Mouse (Mus musculus) limb, embryonic 12.5 days (tissue): ENCODE results near the gene Pole2. TPM values are rescaled to one million over a fixed set of nuclear protein-coding genes. Genes with fewer than 3 reads are reported as not detected.

Experiments
- ATAC-seq: fragments of 200-750 bp; cut with Nextera tagmentation; 2 replicates; pipeline ENCODE4 v1.8.0; 2017; ENCODE audit warnings: low read depth, moderate TSS enrichment; ENCODE audit not compliant: insufficient number of reproducible peaks, insufficient read depth, low FRiP score, low TSS enrichment
- H3K27ac ChIP-seq: fragments of 300-500 bp; sonication (generic); 2 replicates; pipeline ENCODE4 v1.5.1; 2016; ENCODE audit warnings: mild to moderate bottlenecking, moderate library complexity
- H3K27me3 ChIP-seq: fragments of 300-500 bp; sonication (generic); 2 replicates; pipeline ENCODE4 v1.6.1; 2016; ENCODE audit warnings: mild to moderate bottlenecking, moderate library complexity
- H3K36me3 ChIP-seq: fragments of 300-500 bp; sonication (generic); 2 replicates; pipeline ENCODE4 v1.6.1; 2016; ENCODE audit warnings: mild to moderate bottlenecking, moderate library complexity
- H3K4me1 ChIP-seq: fragments of 300-500 bp; sonication (generic); replicated peaks from 2 replicates; pipeline ENCODE4 v1.6.1; 2016
- H3K4me2 ChIP-seq: fragments of 300-500 bp; sonication (generic); 2 replicates; pipeline ENCODE4 v1.6.1; 2016; ENCODE audit warnings: mild to moderate bottlenecking, moderate library complexity
- H3K4me3 ChIP-seq: fragments of 300-500 bp; sonication (generic); replicated peaks from 2 replicates; pipeline ENCODE4 v1.5.1; 2016; ENCODE audit warnings: mild to moderate bottlenecking
- H3K9ac ChIP-seq: fragments of 300-500 bp; sonication (generic); replicated peaks from 2 replicates; pipeline ENCODE4 v1.6.1; 2016; ENCODE audit warnings: mild to moderate bottlenecking, moderate library complexity
- H3K9me3 ChIP-seq: fragments of 300-500 bp; sonication (generic); 2 replicates; pipeline ENCODE4 v1.6.1; 2016; ENCODE audit warnings: mild to moderate bottlenecking, moderate library complexity
- WGBS: fragments of 180-500 bp; shearing (Covaris S2); methylation state at CpG from one replicate; pipeline ENCODE4 v1.1.7; 2016; 5-methylcytosine and 5-hydroxymethylcytosine counted together
- polyA plus RNA-seq: library from polyadenylated mRNA; unstranded; fragments of >200 nt; fragmentation: Nextera tagmentation; extraction: Ambion mirVana; gene quantifications from 2 replicates; pipeline ENCODE4 v1.2.1, GENCODE M21; 2016

The Pole2 gene
- polyA plus RNA-seq, 1 experiment from 2014 or later, result 30.5 TPM

- 89% methylated on average over 18 of the region's 18 CpGs for WGBS
- H3K9ac ChIP-seq, result no peak overlapping the region
- H3K27me3 ChIP-seq, result no peaks in the 10 kb centered on the region
- no peaks in the 10 kb centered on the region for H3K4me1 ChIP-seq
- H3K4me3 ChIP-seq, result no peak overlapping the region
- ATAC-seq, result peak; percentile 63
- H3K27ac ChIP-seq, result peak overlapping the region; percentile 66; the same call in 1 of the 2 replicates
- H3K9me3 ChIP-seq, result no peaks in the 10 kb centered on the region
- H3K4me2 ChIP-seq, result no peak overlapping the region
- peaks cover 78% of the 10 kb centered on the region for H3K36me3 ChIP-seq
These were observed 17.7 kb downstream of the Pole2 start for GRCm38 (mm10) chr12:69210056-69210979.

DNA sequence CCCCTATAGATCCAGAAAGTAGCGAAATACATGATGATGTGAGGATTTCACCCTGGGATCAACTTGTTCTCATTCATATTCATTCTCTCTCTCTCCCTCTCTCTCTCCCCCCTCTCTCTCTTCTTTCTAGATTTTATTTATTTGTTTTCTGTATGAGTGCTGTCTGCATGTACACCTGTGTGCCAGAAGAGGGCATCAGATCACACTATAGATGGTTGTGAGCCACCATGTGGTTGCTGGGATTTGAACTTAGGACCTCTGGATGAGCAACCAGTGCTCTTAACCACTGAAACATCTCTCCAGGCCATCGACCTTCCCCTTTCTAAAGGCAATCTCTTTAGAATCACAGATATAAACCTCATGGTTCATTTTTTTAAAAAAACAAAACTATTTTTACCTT is 19.5 kb downstream of the Pole2 start:
- Histone ChIP-seq H3K4me2 (no peak overlapping the region), H3K27ac (no peak overlapping the region), H3K36me3 (peaks cover 65% of the 10 kb centered on the region), H3K9me3 (no peaks in the 10 kb centered on the region), H3K9ac (no peak overlapping the region), H3K27me3 (no peaks in the 10 kb centered on the region), H3K4me3 (no peak overlapping the region), H3K4me1 (no peaks in the 10 kb centered on the region)
- ATAC-seq, result no peak
- 92% methylated on average over 2 of the region's 2 CpGs for WGBS

DNA sequence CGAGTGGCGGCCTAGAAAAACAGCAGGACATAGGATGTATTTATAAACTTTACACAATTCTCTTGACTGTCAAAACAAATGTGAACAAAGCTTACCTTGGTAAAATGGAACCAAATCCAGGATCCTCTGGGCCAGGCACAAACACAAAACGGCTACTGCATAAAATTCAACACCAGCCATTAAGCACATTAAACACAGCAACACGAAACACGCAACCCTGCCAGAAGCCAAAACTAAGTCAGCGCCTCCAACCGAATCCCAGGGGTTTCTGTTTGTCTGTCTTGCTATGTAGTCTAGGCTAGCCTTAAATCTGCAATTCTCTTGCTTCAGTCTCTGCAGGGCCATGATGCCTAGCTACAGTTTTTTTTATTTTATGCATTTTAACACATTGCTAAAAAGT is 20.1 kb downstream of the Pole2 start:
- H3K36me3 ChIP-seq, result peaks cover 65% of the 10 kb centered on the region
- no peaks in the 10 kb centered on the region for H3K9me3 ChIP-seq
- H3K27ac ChIP-seq, result no peak overlapping the region
- H3K4me2 ChIP-seq, result no peak overlapping the region
- no peak overlapping the region for H3K9ac ChIP-seq
- 90% methylated on average over 7 of the region's 7 CpGs for WGBS
- ATAC-seq, result no peak
- no peaks in the 10 kb centered on the region for H3K4me1 ChIP-seq
- no peak overlapping the region for H3K4me3 ChIP-seq
- H3K27me3 ChIP-seq, result no peaks in the 10 kb centered on the region

GRCm38 (mm10) chr12:69207396-69207795 is 20.6 kb downstream of the Pole2 start:
- no peaks in the 10 kb centered on the region for H3K4me1 ChIP-seq
- H3K9ac ChIP-seq, result no peak overlapping the region
- H3K36me3 ChIP-seq, result peaks cover 66% of the 10 kb centered on the region
- no peak overlapping the region for H3K4me2 ChIP-seq
- no peaks in the 10 kb centered on the region for H3K27me3 ChIP-seq
- no peaks in the 10 kb centered on the region for H3K9me3 ChIP-seq
- H3K27ac ChIP-seq, result no peak overlapping the region
- WGBS, result 92% methylated on average over 8 of the region's 8 CpGs
- no peak overlapping the region for H3K4me3 ChIP-seq
- ATAC-seq, result no peak

GRCm38 (mm10) chr12:69204052-69204833 is 23.8 kb downstream of the Pole2 start, which contains the start of gene Gm49384:
Gene Gm49384, minus strand, starts transcription at chr12:69204267.
- no peak within 1 kb of the TSS for H3K27ac ChIP-seq
- H3K36me3 ChIP-seq, result peaks cover 65% of the 10 kb centered on the region
- no peaks in the 10 kb centered on the region for H3K27me3 ChIP-seq
- H3K9me3 ChIP-seq, result no peaks in the 10 kb centered on the region
- no peak for ATAC-seq
- peaks cover 2% of the 10 kb centered on the region; the same call in 1 of the 2 replicates for H3K4me1 ChIP-seq
- H3K4me3 ChIP-seq, result no peak within 1 kb of the TSS
- no peak within 1 kb of the TSS for H3K4me2 ChIP-seq
- 88% methylated on average over 16 of the region's 16 CpGs for WGBS
- no peak within 1 kb of the TSS for H3K9ac ChIP-seq

- no peak for ATAC-seq
- Histone ChIP-seq H3K9ac (no peak overlapping the region), H3K36me3 (peaks cover 40% of the 10 kb centered on the region), H3K9me3 (no peaks in the 10 kb centered on the region), H3K4me2 (peak overlapping the region; percentile 95), H3K4me1 (peaks cover 22% of the 10 kb centered on the region), H3K4me3 (no peak overlapping the region), H3K27me3 (no peaks in the 10 kb centered on the region), H3K27ac (no peak overlapping the region)
These were observed 29.0 kb downstream of the Pole2 start for GRCm38 (mm10) chr12:69198985-69199384.

- Histone ChIP-seq H3K4me2 (peak within 1 kb of the TSS; percentile 95), H3K9me3 (no peaks in the 10 kb centered on the region), H3K27ac (peak within 1 kb of the TSS; percentile 91), H3K36me3 (peaks cover 34% of the 10 kb centered on the region), H3K4me1 (peaks cover 22% of the 10 kb centered on the region), H3K4me3 (peak within 1 kb of the TSS; percentile 92), H3K9ac (peak within 1 kb of the TSS; percentile 86), H3K27me3 (no peaks in the 10 kb centered on the region)
- peak; percentile 32; the same call in 1 of the 2 replicates for ATAC-seq
- 1% methylated on average over 18 of the region's 18 CpGs for WGBS
These were observed 29.8 kb downstream of the Pole2 start, which contains the start of gene Dnaaf2 for GRCm38 (mm10) chr12:69198164-69198535. Gene Dnaaf2, minus strand, starts transcription at chr12:69198429.

- Histone ChIP-seq H3K4me3 (peak overlapping the region; percentile 92), H3K9ac (peak overlapping the region; percentile 86), H3K4me2 (peak overlapping the region; percentile 95), H3K36me3 (peaks cover 29% of the 10 kb centered on the region), H3K27me3 (no peaks in the 10 kb centered on the region), H3K27ac (peak overlapping the region; percentile 91), H3K9me3 (no peaks in the 10 kb centered on the region), H3K4me1 (peaks cover 22% of the 10 kb centered on the region)
- WGBS, result under 1% methylated on average over 93 of the region's 94 CpGs
- peak; percentile 79 for ATAC-seq
These were observed 30.4 kb downstream of the Pole2 start for GRCm38 (mm10) chr12:69197378-69198163.

GRCm38 (mm10) chr12:69196444-69197377 is 31.3 kb downstream of the Pole2 start, which contains the start of gene Gm49383:
Gene Gm49383, minus strand, starts transcription at chr12:69197104.
- H3K9ac ChIP-seq, result peak within 1 kb of the TSS; percentile 86
- WGBS, result under 1% methylated on average over 75 of the region's 75 CpGs
- peak within 1 kb of the TSS; percentile 92 for H3K4me3 ChIP-seq
- no peaks in the 10 kb centered on the region for H3K9me3 ChIP-seq
- H3K4me2 ChIP-seq, result peak within 1 kb of the TSS; percentile 95
- ATAC-seq, result peak; percentile 56
- no peaks in the 10 kb centered on the region for H3K27me3 ChIP-seq
- H3K4me1 ChIP-seq, result peaks cover 22% of the 10 kb centered on the region
- peaks cover 28% of the 10 kb centered on the region for H3K36me3 ChIP-seq
- H3K27ac ChIP-seq, result peak within 1 kb of the TSS; percentile 91

DNA sequence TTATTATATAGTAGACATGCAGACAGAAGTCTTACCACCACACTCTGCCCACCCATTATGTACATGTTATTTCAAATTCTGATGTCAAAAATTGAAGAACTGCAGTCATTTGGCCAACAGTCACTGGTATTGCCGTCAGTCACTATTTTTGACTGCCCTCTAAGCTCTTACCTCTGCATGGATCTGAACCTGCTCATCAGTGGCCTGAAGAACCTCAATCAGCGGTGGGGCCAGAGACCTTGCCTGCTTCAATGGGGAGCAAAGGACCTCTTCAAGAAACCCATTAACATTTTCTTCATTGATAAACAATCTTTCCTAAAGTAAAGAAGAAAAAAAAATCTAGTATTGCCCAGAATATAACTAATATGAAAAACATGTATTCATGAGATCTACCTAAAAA is 35.4 kb downstream of the Pole2 start:
- peaks cover 7% of the 10 kb centered on the region; the same call in 1 of the 2 replicates for H3K4me1 ChIP-seq
- no peak overlapping the region for H3K4me3 ChIP-seq
- H3K36me3 ChIP-seq, result peaks cover 38% of the 10 kb centered on the region
- no peak for ATAC-seq
- no peaks in the 10 kb centered on the region for H3K9me3 ChIP-seq
- H3K4me2 ChIP-seq, result no peak overlapping the region
- no peaks in the 10 kb centered on the region for H3K27me3 ChIP-seq
- H3K9ac ChIP-seq, result no peak overlapping the region
- H3K27ac ChIP-seq, result no peak overlapping the region
- 93% methylated on average over 2 of the region's 2 CpGs for WGBS
